Mouse (Mus musculus) cerebellum, postnatal 4 days (tissue): ENCODE data around the gene Iqgap1.

Experiments used
- DNase-seq, 2 experiments: peaks; one replicate each; pipeline ENCODE4 v3.0.0; 2022; ENCODE audit warnings: low spot score in 2 of 2, mixed read lengths in 1 of 2

Gene Iqgap1

GRCm38 (mm10) chr7:80667190-80667589 is 158.6 kb downstream of the Iqgap1 start:
- no peak for DNase-seq

DNA sequence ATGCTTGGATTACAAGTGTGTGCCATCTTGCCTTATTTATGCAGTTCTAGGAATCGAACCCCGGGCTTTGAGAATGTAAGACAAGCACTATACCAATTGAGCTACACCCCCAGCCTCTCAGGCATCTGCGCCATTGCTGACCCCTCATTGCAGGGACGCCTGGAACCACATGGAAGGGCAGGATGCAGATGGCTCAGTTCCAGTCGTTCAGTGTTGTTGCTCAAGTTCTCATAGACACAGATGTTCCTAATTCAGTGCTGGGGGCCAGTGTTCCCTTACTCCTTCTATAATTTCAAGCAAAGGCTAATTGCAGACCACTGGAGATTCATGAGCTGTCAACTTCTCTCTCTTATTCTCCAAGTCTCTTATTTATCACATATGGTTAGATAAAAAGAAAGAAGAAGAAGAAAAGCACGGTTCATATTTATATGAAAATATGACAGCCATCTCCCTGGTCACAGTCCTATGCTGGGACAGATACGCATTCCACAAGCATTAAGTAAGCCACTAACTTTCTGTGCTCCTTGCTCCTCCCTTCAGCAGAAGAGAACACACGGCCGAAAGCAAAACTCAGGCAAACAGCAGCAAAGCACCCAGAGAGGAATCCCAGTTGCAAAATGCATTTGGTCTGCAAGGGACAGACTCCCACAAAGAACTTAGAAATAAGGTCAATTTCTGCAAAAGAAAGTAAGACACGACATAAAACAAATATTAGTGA is 159.4 kb downstream of the Iqgap1 start:
- no peak for DNase-seq
